Mouse (Mus musculus) cortical plate, adult 2 months (tissue): Measurements from ENCODE around the gene Tmem215. TPM values are rescaled to one million over a fixed set of nuclear protein-coding genes. Genes with fewer than 3 reads are reported as not detected.

Experiments
- H3K27ac ChIP-seq: fragments of 200-500 bp; 2 replicates; pipeline ENCODE4 v1.5.1; 2012; ENCODE audit warnings: low read length, control low read depth, inconsistent platforms; ENCODE audit not compliant: insufficient read depth
- H3K4me1 ChIP-seq: fragments of 200-500 bp; 2 replicates; pipeline ENCODE4 v1.6.1; 2011; ENCODE audit warnings: low read length; ENCODE audit not compliant: control insufficient read depth, insufficient read depth
- H3K4me3 ChIP-seq: fragments of 200-500 bp; 2 replicates; pipeline ENCODE4 v1.5.1; 2011; ENCODE audit warnings: mild to moderate bottlenecking, low read length, control low read depth; ENCODE audit not compliant: insufficient read depth
- CTCF ChIP-seq: fragments of 200-500 bp; IDR thresholded peaks from 2 replicates; pipeline ENCODE4 v1.5.1; 2011; ENCODE audit warnings: mild to moderate bottlenecking, control low read depth, low read length; ENCODE audit not compliant: insufficient read depth; ENCODE audit errors: extremely low read depth
- POLR2A ChIP-seq: fragments of 200-500 bp; IDR thresholded peaks from 2 replicates; pipeline ENCODE4 v1.6.1; 2011; ENCODE audit warnings: mild to moderate bottlenecking, low read length, control low read depth; ENCODE audit not compliant: insufficient read depth; ENCODE audit errors: extremely low read depth
- polyA plus RNA-seq: library from polyadenylated mRNA; depleted of rRNA; stranded (reverse); fragments of >200 nt; gene quantifications from 2 replicates; pipeline ENCODE4 v1.2.3, GENCODE M21; 2012; rRNA removed

Tmem215 gene
- polyA plus RNA-seq = 10.9 and 12.9 TPM in 2 replicates

GRCm38 (mm10) chr4:40471880-40472279, at the start of gene Tmem215:
Gene Tmem215 (plus strand): TSS chr4:40472180.
- H3K27ac ChIP-seq = peak within 1 kb of the TSS; percentile 10
- no peaks in the 10 kb centered on the region for H3K4me1 ChIP-seq
- TF ChIP-seq CTCF (no peak), POLR2A (no peak)
- peak within 1 kb of the TSS; percentile 34 for H3K4me3 ChIP-seq

- Histone ChIP-seq H3K4me1 (no peaks in the 10 kb centered on the region), H3K4me3 (no peak overlapping the region), H3K27ac (no peak overlapping the region)
- TF ChIP-seq POLR2A (no peak), CTCF (no peak)
These were observed 40.1 kb upstream of the Tmem215 start for GRCm38 (mm10) chr4:40431916-40432315.

- H3K27ac ChIP-seq = no peak overlapping the region
- TF ChIP-seq CTCF (no peak), POLR2A (no peak)
- no peak overlapping the region for H3K4me3 ChIP-seq
- no peaks in the 10 kb centered on the region for H3K4me1 ChIP-seq
These were observed 38.6 kb upstream of the Tmem215 start for GRCm38 (mm10) chr4:40433379-40433778.

- Histone ChIP-seq H3K4me1 (no peaks in the 10 kb centered on the region), H3K4me3 (no peak overlapping the region), H3K27ac (no peak overlapping the region)
- no peak for TF ChIP-seq CTCF
- TF ChIP-seq POLR2A = no peak
These were observed 37.6 kb upstream of the Tmem215 start for GRCm38 (mm10) chr4:40434388-40434787.

GRCm38 (mm10) chr4:40443565-40443964, 28.4 kb upstream of the Tmem215 start:
- Histone ChIP-seq H3K4me1 (no peaks in the 10 kb centered on the region), H3K27ac (no peak overlapping the region), H3K4me3 (no peak overlapping the region)
- TF ChIP-seq CTCF (no peak), POLR2A (no peak)

GRCm38 (mm10) chr4:40472700-40473530, 935 bp downstream of the Tmem215 start:
- peak overlapping the region; percentile 34 for H3K4me3 ChIP-seq
- TF ChIP-seq POLR2A (no peak), CTCF (no peak)
- H3K27ac ChIP-seq = peak overlapping the region; percentile 57
- no peaks in the 10 kb centered on the region for H3K4me1 ChIP-seq

GRCm38 (mm10) chr4:40473911-40474310, 1.9 kb downstream of the Tmem215 start:
- TF ChIP-seq POLR2A (no peak), CTCF (no peak)
- Histone ChIP-seq H3K27ac (peak overlapping the region; percentile 57; the same call in 1 of the 2 replicates), H3K4me1 (no peaks in the 10 kb centered on the region; the same call in 1 of the 2 replicates), H3K4me3 (peak overlapping the region; percentile 34)

- TF ChIP-seq POLR2A (no peak), CTCF (no peak)
- Histone ChIP-seq H3K4me1 (no peaks in the 10 kb centered on the region; the same call in 1 of the 2 replicates), H3K27ac (no peak overlapping the region), H3K4me3 (no peak overlapping the region)
These were observed 6.0 kb downstream of the Tmem215 start for GRCm38 (mm10) chr4:40477963-40478362.

- Histone ChIP-seq H3K4me1 (no peaks in the 10 kb centered on the region; the same call in 1 of the 2 replicates), H3K4me3 (no peak overlapping the region), H3K27ac (no peak overlapping the region)
- TF ChIP-seq CTCF = no peak
- no peak for TF ChIP-seq POLR2A
These were observed 14.6 kb downstream of the Tmem215 start for GRCm38 (mm10) chr4:40486546-40486945.

- no peak for TF ChIP-seq CTCF
- TF ChIP-seq POLR2A = no peak
- H3K4me3 ChIP-seq = no peak overlapping the region
- H3K27ac ChIP-seq = no peak overlapping the region
- peaks cover 2% of the 10 kb centered on the region; the same call in 1 of the 2 replicates for H3K4me1 ChIP-seq
These were observed 19.8 kb downstream of the Tmem215 start for GRCm38 (mm10) chr4:40491731-40492130.
